Mouse (Mus musculus) kidney, embryonic 16.5 days (tissue): ENCODE results near the gene Luc7l2. TPM values are rescaled to one million over a fixed set of nuclear protein-coding genes. Genes with fewer than 3 reads are reported as not detected.

Experiments
- ATAC-seq: fragments of 200-750 bp; cut with Nextera tagmentation; 2 replicates; pipeline ENCODE4 v1.8.0; 2017; ENCODE audit warnings: moderate TSS enrichment; ENCODE audit not compliant: low FRiP score, low TSS enrichment
- H3K27ac ChIP-seq: fragments of 300-500 bp; sonication (generic); 2 replicates; pipeline ENCODE4 v1.5.1; 2014; ENCODE audit warnings: low read length
- H3K27me3 ChIP-seq: fragments of 300-500 bp; sonication (generic); 2 replicates; pipeline ENCODE4 v1.6.1; 2014; ENCODE audit warnings: low read length, control low read depth, mixed read lengths; ENCODE audit not compliant: insufficient read depth
- H3K36me3 ChIP-seq: fragments of 300-500 bp; sonication (generic); 2 replicates; pipeline ENCODE4 v1.6.1; 2014; ENCODE audit warnings: low read length, control low read depth, mixed read lengths; ENCODE audit not compliant: insufficient read depth
- H3K4me1 ChIP-seq: fragments of 300-500 bp; sonication (generic); 2 replicates; pipeline ENCODE4 v1.6.1; 2014; ENCODE audit warnings: low read length, control low read depth, mixed read lengths; ENCODE audit not compliant: insufficient read depth
- H3K4me2 ChIP-seq: fragments of 300-500 bp; sonication (generic); replicated peaks from 2 replicates; pipeline ENCODE4 v1.6.1; 2014; ENCODE audit warnings: low read depth, low read length
- H3K4me3 ChIP-seq: fragments of 300-500 bp; sonication (generic); 2 replicates; pipeline ENCODE4 v1.5.1; 2014; ENCODE audit warnings: mild to moderate bottlenecking, low read length
- H3K9ac ChIP-seq: fragments of 300-500 bp; sonication (generic); replicated peaks from 2 replicates; pipeline ENCODE4 v1.6.1; 2014; ENCODE audit warnings: low read length
- H3K9me3 ChIP-seq: fragments of 300-500 bp; sonication (generic); 2 replicates; pipeline ENCODE4 v1.6.1; 2016; ENCODE audit warnings: low read length, control low read depth
- WGBS: fragments of 180-500 bp; shearing (Covaris S2); extraction: QIAGEN DNeasy Blood & Tissue Kit; methylation state at CpG from one replicate; pipeline ENCODE4 v1.1.7; 2014; 5-methylcytosine and 5-hydroxymethylcytosine counted together
- polyA plus RNA-seq: library from polyadenylated mRNA; unstranded; fragments of >200 nt; fragmentation: Nextera tagmentation; extraction: Ambion mirVana; gene quantifications from 2 replicates; pipeline ENCODE4 v1.2.1, GENCODE M21; 2015

The Luc7l2 gene
- 28.6 and 39.6 TPM in 2 replicates for polyA plus RNA-seq

DNA sequence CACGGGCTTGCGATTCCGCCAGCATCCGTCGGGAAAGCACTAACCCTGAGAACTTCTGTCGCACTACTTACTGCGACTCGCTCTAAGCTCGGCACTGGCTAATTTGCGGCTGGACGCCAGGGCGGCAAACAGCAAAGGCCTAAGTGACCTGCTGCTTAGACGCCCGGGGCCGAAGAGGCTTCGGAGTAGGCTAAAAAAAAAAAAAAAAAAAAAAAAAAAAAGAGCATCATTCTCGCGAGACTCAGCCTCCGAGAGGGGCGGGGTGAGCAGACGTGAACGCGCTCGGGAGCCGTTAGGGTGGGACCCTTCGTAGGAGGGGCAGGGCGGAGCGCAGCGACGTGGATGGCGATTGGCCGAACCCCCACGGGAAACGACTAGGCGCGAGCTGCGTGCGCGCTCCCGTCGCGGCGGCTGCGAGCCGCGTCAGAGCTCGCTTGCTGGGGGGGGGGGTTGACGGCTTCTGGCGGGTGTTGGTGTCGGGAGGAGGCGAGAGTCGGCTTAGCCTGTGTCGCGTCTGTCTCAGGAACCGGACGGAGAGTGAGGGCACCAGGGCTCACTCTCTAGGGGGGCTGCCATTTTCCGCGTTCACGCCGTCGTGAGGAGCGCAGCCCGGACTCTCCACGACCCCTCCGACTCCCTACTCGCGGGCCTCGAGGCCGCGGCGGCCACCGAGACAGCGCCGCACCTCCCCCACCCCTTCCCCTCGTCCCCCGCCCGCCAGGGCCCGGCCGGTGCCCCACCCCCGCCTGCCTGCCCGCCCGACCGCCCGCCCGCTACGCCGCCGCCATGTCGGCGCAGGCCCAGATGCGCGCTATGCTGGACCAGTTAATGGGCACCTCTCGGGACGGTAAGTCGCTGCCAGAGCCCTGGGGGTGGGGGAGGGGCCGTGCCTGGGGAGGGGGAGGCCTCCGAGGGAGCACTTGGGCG, at the start of gene Luc7l2:
Gene Luc7l2 (plus strand): TSS at position 273 of the 927 bp plus-strand sequence.
- ATAC-seq: peak; percentile 91
- H3K27ac ChIP-seq: peak within 1 kb of the TSS; percentile 100
- H3K9ac ChIP-seq: peak within 1 kb of the TSS; percentile 95
- H3K9me3 ChIP-seq: no peaks in the 10 kb centered on the region
- H3K4me1 ChIP-seq: peaks cover 21% of the 10 kb centered on the region; the same call in 1 of the 2 replicates
- H3K27me3 ChIP-seq: no peaks in the 10 kb centered on the region
- peak within 1 kb of the TSS; percentile 70 for H3K4me2 ChIP-seq
- no peaks in the 10 kb centered on the region for H3K36me3 ChIP-seq
- peak within 1 kb of the TSS; percentile 85 for H3K4me3 ChIP-seq
- 0% methylated on average over 96 of the region's 98 CpGs for WGBS

DNA sequence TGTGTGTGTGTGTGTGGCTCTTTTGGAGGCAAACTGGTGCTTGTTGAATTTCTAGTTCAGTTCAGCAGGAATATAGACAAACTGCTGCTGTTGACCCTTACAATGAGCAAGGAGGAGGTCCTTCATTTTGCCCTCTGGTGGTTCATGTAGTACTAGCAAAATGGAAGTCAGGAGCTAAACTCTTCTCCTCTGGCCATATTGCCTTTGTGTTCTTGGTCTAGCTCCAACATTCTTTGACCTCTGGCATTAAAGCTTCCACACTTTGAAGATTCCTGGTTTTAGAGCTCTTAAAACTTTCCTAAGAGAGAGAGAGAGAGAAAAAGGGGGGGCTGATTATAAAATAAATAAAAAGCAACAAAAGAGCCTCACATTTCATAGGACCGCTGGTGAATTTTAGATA, 39.0 kb upstream of the Luc7l2 start:
- ATAC-seq: no peak
- no peak overlapping the region for H3K27ac ChIP-seq
- 0 out of 2 replicates have a peak, but pooled peaks cover under 1% of the 10 kb centered on the region for H3K36me3 ChIP-seq
- WGBS: 91% methylated on average over 1 of the region's 1 CpGs
- no peak overlapping the region for H3K9ac ChIP-seq
- no peak overlapping the region for H3K4me2 ChIP-seq
- H3K4me1 ChIP-seq: no peaks in the 10 kb centered on the region
- no peaks in the 10 kb centered on the region for H3K27me3 ChIP-seq
- no peak overlapping the region for H3K4me3 ChIP-seq
- H3K9me3 ChIP-seq: no peaks in the 10 kb centered on the region

GRCm38 (mm10) chr6:38512830-38513229, 38.3 kb upstream of the Luc7l2 start:
- H3K27ac ChIP-seq: no peak overlapping the region
- H3K4me1 ChIP-seq: no peaks in the 10 kb centered on the region
- ATAC-seq: no peak
- H3K9me3 ChIP-seq: no peaks in the 10 kb centered on the region
- no peak overlapping the region for H3K4me3 ChIP-seq
- no peak overlapping the region for H3K9ac ChIP-seq
- H3K36me3 ChIP-seq: no peaks in the 10 kb centered on the region
- no peaks in the 10 kb centered on the region for H3K27me3 ChIP-seq
- no peak overlapping the region for H3K4me2 ChIP-seq

GRCm38 (mm10) chr6:38515201-38515600, 35.9 kb upstream of the Luc7l2 start:
- H3K36me3 ChIP-seq: no peaks in the 10 kb centered on the region
- WGBS: 90% methylated on average over 4 of the region's 4 CpGs
- H3K4me1 ChIP-seq: no peaks in the 10 kb centered on the region
- H3K4me2 ChIP-seq: no peak overlapping the region
- no peak overlapping the region for H3K9ac ChIP-seq
- H3K9me3 ChIP-seq: no peaks in the 10 kb centered on the region
- ATAC-seq: no peak
- no peak overlapping the region for H3K27ac ChIP-seq
- no peaks in the 10 kb centered on the region for H3K27me3 ChIP-seq
- no peak overlapping the region for H3K4me3 ChIP-seq

DNA sequence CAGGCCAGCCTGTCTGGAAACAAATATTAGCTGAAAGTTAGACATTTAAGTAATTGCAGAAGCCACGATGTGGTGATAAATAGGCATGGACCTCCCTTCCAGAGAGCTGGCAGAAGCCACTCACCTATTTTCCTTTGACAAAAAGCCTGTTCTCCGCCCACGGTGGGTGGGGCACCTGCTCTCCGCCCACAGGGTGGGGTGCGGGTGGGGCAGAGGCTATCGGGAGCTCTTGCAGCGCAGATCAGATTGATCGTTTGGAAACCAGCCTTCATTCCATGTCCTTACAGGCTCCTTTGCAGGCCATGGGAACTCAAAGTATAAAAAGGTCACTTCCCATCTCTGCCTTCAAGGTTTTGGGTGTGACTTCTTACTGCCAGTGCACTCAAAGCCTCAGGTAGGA, 27.3 kb upstream of the Luc7l2 start:
- Histone ChIP-seq H3K4me3 (no peak overlapping the region), H3K4me1 (no peaks in the 10 kb centered on the region), H3K9me3 (no peaks in the 10 kb centered on the region), H3K9ac (no peak overlapping the region), H3K36me3 (no peaks in the 10 kb centered on the region), H3K4me2 (no peak overlapping the region), H3K27ac (no peak overlapping the region), H3K27me3 (no peaks in the 10 kb centered on the region)
- 17% methylated on average over 8 of the region's 8 CpGs for WGBS
- ATAC-seq: no peak

- WGBS: 46% methylated on average over 5 of the region's 5 CpGs
- ATAC-seq: no peak
- H3K9me3 ChIP-seq: no peaks in the 10 kb centered on the region
- no peak overlapping the region for H3K4me3 ChIP-seq
- no peaks in the 10 kb centered on the region for H3K36me3 ChIP-seq
- H3K27me3 ChIP-seq: no peaks in the 10 kb centered on the region
- H3K4me1 ChIP-seq: peaks cover 11% of the 10 kb centered on the region
- H3K4me2 ChIP-seq: no peak overlapping the region
- H3K27ac ChIP-seq: no peak overlapping the region
- no peak overlapping the region for H3K9ac ChIP-seq
Measured at GRCm38 (mm10) chr6:38531211-38531820, 19.8 kb upstream of the Luc7l2 start.

- Histone ChIP-seq H3K36me3 (no peaks in the 10 kb centered on the region), H3K4me2 (peak overlapping the region; percentile 89), H3K27me3 (no peaks in the 10 kb centered on the region), H3K4me3 (peak overlapping the region; percentile 90), H3K9ac (peak overlapping the region; percentile 82), H3K9me3 (no peaks in the 10 kb centered on the region), H3K27ac (peak overlapping the region; percentile 99), H3K4me1 (peaks cover 11% of the 10 kb centered on the region)
- peak; percentile 50 for ATAC-seq
- 5% methylated on average over 25 of the region's 25 CpGs for WGBS
Measured at GRCm38 (mm10) chr6:38532500-38533420, 18.4 kb upstream of the Luc7l2 start.

GRCm38 (mm10) chr6:38533428-38534405, 17.4 kb upstream of the Luc7l2 start, which contains the start of gene Fmc1:
Fmc1 (plus strand) TSS chr6:38533502.
- WGBS: 6% methylated on average over 41 of the region's 41 CpGs
- Histone ChIP-seq H3K4me1 (peaks cover 11% of the 10 kb centered on the region), H3K4me2 (peak within 1 kb of the TSS; percentile 89), H3K27me3 (no peaks in the 10 kb centered on the region), H3K9ac (peak within 1 kb of the TSS; percentile 95), H3K4me3 (peak within 1 kb of the TSS; percentile 90), H3K36me3 (no peaks in the 10 kb centered on the region), H3K9me3 (no peaks in the 10 kb centered on the region), H3K27ac (peak within 1 kb of the TSS; percentile 99)
- peak; percentile 92 for ATAC-seq
